Mouse (Mus musculus) kidney, embryonic 14.5 days (tissue): ENCODE data around the gene Hadha. TPM values are rescaled to one million over a fixed set of nuclear protein-coding genes. Genes with fewer than 3 reads are reported as not detected.

Source experiments
- ATAC-seq: fragments of 200-750 bp; cut with Nextera tagmentation; 2 replicates; pipeline ENCODE4 v1.8.0; 2017; ENCODE audit warnings: moderate number of reproducible peaks, mild to moderate bottlenecking, moderate TSS enrichment, moderate library complexity; ENCODE audit not compliant: low FRiP score, low TSS enrichment
- H3K27ac ChIP-seq: fragments of 300-500 bp; sonication (generic); 2 replicates; pipeline ENCODE4 v1.5.1; 2014; ENCODE audit warnings: low read depth, mild to moderate bottlenecking, low read length, moderate library complexity, mixed read lengths
- H3K27me3 ChIP-seq: fragments of 300-500 bp; sonication (generic); 2 replicates; pipeline ENCODE4 v1.6.1; 2014; ENCODE audit warnings: mild to moderate bottlenecking, low read length; ENCODE audit not compliant: control insufficient read depth, insufficient read depth
- H3K36me3 ChIP-seq: fragments of 300-500 bp; sonication (generic); 2 replicates; pipeline ENCODE4 v1.6.1; 2014; ENCODE audit warnings: low read length, mixed read lengths; ENCODE audit not compliant: control insufficient read depth, insufficient read depth
- H3K4me1 ChIP-seq: fragments of 300-500 bp; sonication (generic); 2 replicates; pipeline ENCODE4 v1.6.1; 2014; ENCODE audit warnings: low read length, mixed read lengths; ENCODE audit not compliant: control insufficient read depth, insufficient read depth
- H3K4me2 ChIP-seq: fragments of 300-500 bp; sonication (generic); replicated peaks from 2 replicates; pipeline ENCODE4 v1.6.1; 2014; ENCODE audit warnings: low read depth, mild to moderate bottlenecking, low read length
- H3K4me3 ChIP-seq: fragments of 300-500 bp; sonication (generic); 2 replicates; pipeline ENCODE4 v1.5.1; 2014; ENCODE audit warnings: mild to moderate bottlenecking, low read length
- H3K9ac ChIP-seq: fragments of 300-500 bp; sonication (generic); 2 replicates; pipeline ENCODE4 v1.6.1; 2014; ENCODE audit warnings: low read depth, mild to moderate bottlenecking, low read length, moderate library complexity
- H3K9me3 ChIP-seq: fragments of 300-500 bp; sonication (generic); 2 replicates; pipeline ENCODE4 v1.6.1; 2016; ENCODE audit warnings: low read length; ENCODE audit not compliant: control insufficient read depth
- WGBS: fragments of 180-500 bp; shearing (Covaris S2); extraction: QIAGEN DNeasy Blood & Tissue Kit; methylation state at CpG from one replicate; pipeline ENCODE4 v1.1.7; 2014; 5-methylcytosine and 5-hydroxymethylcytosine counted together
- polyA plus RNA-seq: library from polyadenylated mRNA; unstranded; fragments of >200 nt; fragmentation: Nextera tagmentation; extraction: Ambion mirVana; gene quantifications from 2 replicates; pipeline ENCODE4 v1.2.1, GENCODE M21; 2014

Gene Hadha
- 93.4 and 119 TPM in 2 replicates for polyA plus RNA-seq

DNA sequence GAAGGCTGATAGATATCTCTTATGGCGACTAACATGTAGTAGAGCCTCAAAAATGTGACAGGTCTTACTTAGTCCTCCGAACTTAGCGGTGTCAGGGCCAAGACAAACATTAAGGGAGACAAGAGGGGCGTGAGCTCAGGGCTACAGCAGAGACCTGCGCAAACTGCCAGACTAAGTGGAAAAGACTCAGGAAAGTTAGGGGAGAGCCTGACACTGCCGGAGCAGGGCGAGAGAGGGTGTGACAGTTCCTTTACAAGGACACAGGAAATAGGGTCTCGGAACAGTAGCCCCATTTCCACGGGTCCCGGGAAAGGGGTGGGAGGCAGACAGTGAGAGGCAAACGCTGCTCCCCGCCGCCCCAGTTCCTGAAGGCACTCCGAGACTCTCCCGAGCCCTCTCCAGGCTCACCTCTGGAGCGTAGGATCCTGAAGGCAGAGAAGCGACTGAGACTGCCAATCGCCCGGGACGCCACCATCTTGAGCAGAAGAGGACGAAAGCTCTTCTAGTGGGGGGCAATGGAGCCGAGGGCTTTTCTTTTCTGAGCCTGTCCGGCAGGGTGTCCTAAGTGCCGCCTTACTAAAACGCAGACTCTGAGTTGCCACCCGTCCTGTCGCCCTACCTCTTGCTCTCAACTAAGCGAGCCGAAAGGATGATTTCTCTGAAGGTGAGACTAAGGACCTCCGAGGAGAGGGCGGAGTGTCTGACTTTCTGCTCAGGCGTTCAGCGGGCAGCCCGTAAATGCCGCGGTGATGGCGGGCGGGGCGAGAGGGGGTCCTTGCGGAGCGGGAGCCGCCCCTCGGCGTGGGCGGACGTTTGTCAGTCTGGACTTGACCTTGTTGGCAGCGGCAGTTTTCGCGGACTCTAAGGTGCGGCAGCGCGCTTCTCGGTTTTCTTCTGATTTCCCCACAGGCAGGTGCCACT lies at the start of gene Hadha, which contains the start of gene Hadhb:
Hadha (minus strand) TSS at position 689 of the 921 bp plus-strand sequence.
Hadhb (plus strand) TSS at position 775 of the 921 bp plus-strand sequence.
- Histone ChIP-seq H3K9ac (peak within 1 kb of the TSS; percentile 82), H3K4me1 (peaks cover 7% of the 10 kb centered on the region; the same call in 1 of the 2 replicates), H3K27me3 (no peaks in the 10 kb centered on the region), H3K36me3 (no peaks in the 10 kb centered on the region), H3K27ac (peak within 1 kb of the TSS; percentile 68), H3K4me2 (peak within 1 kb of the TSS; percentile 48), H3K4me3 (peak within 1 kb of the TSS; percentile 83), H3K9me3 (no peaks in the 10 kb centered on the region)
- peak; percentile 93 for ATAC-seq
- WGBS: under 1% methylated on average over 53 of the region's 53 CpGs

DNA sequence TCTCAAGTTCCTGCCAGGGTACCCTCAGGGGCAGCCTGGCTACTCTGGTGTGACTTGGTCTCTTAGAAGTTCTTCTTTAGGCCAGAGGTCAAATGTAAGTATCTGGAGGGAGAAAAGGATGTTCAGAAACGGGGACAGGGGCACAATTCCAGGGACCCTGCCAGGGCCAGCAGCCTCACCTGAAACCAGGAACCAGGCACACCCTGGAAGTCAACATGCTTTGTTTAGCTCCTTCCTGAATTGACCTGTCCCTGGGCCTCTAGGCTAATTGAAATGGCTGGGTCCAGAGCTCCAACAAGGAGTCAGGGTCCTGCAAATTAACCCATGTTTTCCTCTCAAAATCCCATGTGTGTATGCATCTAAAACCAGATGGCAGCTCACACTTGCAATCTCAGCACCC lies 49.5 kb upstream of the Hadha start:
- H3K4me2 ChIP-seq: no peak overlapping the region
- H3K27me3 ChIP-seq: no peaks in the 10 kb centered on the region
- no peak for ATAC-seq
- H3K9ac ChIP-seq: no peak overlapping the region
- no peaks in the 10 kb centered on the region for H3K36me3 ChIP-seq
- 0 out of 2 replicates have a peak, but pooled peaks cover 2% of the 10 kb centered on the region for H3K4me1 ChIP-seq
- no peak overlapping the region for H3K27ac ChIP-seq
- no peak overlapping the region for H3K4me3 ChIP-seq
- H3K9me3 ChIP-seq: no peaks in the 10 kb centered on the region
- 48% methylated on average over 1 of the region's 1 CpGs for WGBS

DNA sequence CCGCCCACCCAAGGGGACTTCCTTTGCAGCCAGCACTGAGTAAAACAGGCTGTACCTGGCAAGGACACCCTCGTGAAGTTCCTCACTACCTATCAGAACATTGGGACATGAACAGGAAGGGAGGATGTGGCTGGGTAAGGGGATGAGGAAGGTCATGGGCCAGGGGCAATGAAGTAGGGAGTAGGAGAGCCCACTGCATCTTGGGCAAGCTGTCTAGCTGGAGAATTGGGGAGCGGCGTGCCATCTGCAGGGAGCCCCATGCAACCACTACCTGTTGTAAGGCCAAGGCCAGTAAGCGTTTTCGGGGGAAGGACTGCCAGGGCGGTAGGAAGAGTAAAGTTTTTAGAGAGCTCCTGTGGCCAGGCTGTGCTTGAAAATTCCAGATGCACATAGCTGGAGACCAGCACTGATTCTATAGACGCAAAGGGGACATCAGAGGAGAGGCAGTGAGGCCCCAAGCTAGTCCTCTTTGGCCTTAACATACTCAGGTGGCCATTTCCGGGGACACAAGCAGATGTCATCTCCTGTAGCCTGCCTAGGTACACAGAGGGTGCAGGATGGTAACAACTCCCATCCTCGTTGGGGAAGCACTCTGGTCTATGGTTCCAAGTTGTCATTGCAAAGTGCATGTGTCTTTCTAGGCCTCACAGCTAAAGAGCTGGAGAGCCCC lies 48.4 kb upstream of the Hadha start:
- no peak for ATAC-seq
- H3K4me3 ChIP-seq: no peak overlapping the region
- WGBS: 81% methylated on average over 10 of the region's 10 CpGs
- no peaks in the 10 kb centered on the region for H3K9me3 ChIP-seq
- H3K36me3 ChIP-seq: no peaks in the 10 kb centered on the region
- 0 out of 2 replicates have a peak, but pooled peaks cover 3% of the 10 kb centered on the region for H3K4me1 ChIP-seq
- H3K4me2 ChIP-seq: no peak overlapping the region
- H3K9ac ChIP-seq: no peak overlapping the region
- H3K27me3 ChIP-seq: no peaks in the 10 kb centered on the region
- H3K27ac ChIP-seq: no peak overlapping the region

DNA sequence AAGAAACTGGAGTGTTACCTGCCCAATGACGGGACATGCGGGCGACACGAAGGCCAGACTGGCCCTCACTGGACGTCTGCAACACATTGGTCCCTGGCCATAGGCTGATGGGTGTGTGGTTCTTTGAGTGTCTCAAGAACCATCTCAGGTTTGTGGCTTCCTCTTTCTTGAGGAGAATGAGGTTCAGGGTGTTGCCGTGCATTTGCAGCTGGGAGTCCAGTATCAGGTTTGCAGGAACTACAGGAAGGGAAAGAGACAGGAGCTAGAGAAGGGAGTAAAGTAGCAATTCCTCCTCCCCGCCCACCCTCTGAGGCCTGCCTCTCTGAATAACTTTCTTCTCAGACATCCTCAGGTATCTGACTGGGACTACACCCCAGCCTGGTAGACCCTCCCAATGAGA lies 47.3 kb upstream of the Hadha start:
- no peaks in the 10 kb centered on the region for H3K9me3 ChIP-seq
- H3K4me3 ChIP-seq: no peak overlapping the region
- H3K4me2 ChIP-seq: no peak overlapping the region
- H3K36me3 ChIP-seq: no peaks in the 10 kb centered on the region
- H3K4me1 ChIP-seq: 0 out of 2 replicates have a peak, but pooled peaks cover 4% of the 10 kb centered on the region
- no peak overlapping the region for H3K27ac ChIP-seq
- no peak overlapping the region for H3K9ac ChIP-seq
- 85% methylated on average over 7 of the region's 7 CpGs for WGBS
- no peaks in the 10 kb centered on the region for H3K27me3 ChIP-seq
- ATAC-seq: no peak

DNA sequence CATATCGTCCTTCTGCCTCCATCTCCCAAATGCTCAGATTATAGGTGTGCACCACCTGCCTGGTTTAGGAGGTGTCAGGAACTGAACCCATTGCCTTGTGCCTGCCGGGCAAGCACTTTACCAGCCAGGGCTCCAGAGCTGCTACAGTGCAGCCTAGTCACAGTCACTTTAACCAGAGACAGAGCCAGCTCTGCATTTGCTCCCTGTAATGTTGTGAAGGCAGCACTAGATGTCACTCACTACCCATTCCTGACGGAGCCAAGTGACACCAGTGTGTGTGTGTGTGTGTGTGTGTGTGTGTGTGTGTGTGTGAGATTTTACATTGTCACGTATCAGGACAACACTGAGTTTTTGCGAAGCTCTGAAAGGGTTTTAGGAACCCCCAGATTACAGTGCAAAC lies 46.6 kb upstream of the Hadha start:
- WGBS: 51% methylated on average over 5 of the region's 5 CpGs
- ATAC-seq: no peak

DNA sequence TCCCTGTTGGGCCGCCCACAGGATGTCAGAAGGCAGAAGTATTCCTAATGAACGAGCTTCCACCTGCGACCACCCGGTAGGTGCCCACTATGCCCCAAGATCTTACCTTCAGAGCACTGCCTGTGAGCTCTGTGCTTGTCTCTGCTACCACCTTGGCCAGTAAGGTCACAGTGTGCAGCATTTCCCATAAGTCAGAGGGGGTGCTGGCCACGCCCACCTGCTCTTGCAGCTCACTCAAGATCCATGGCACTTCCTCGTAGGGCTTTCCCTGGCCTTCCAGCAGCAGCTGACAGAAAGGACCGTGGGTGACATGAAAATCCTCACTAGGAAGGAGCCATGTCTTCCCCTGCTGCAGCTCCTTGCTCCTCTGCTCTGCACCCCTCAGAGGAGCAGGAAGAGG lies 43.3 kb upstream of the Hadha start:
- Histone ChIP-seq H3K36me3 (no peaks in the 10 kb centered on the region), H3K4me2 (no peak overlapping the region), H3K9ac (no peak overlapping the region), H3K27me3 (no peaks in the 10 kb centered on the region; the same call in 1 of the 2 replicates), H3K4me3 (no peak overlapping the region), H3K27ac (no peak overlapping the region), H3K9me3 (no peaks in the 10 kb centered on the region), H3K4me1 (0 out of 2 replicates have a peak, but pooled peaks cover 2% of the 10 kb centered on the region)
- WGBS: 74% methylated on average over 7 of the region's 7 CpGs
- ATAC-seq: no peak

More for the DNA sequence above, 46.6 kb upstream of the Hadha start:
- Histone ChIP-seq H3K27me3 (no peaks in the 10 kb centered on the region; the same call in 1 of the 2 replicates), H3K4me1 (0 out of 2 replicates have a peak, but pooled peaks cover 4% of the 10 kb centered on the region), H3K9ac (no peak overlapping the region), H3K9me3 (no peaks in the 10 kb centered on the region), H3K36me3 (no peaks in the 10 kb centered on the region), H3K4me2 (no peak overlapping the region), H3K27ac (no peak overlapping the region), H3K4me3 (no peak overlapping the region)

DNA sequence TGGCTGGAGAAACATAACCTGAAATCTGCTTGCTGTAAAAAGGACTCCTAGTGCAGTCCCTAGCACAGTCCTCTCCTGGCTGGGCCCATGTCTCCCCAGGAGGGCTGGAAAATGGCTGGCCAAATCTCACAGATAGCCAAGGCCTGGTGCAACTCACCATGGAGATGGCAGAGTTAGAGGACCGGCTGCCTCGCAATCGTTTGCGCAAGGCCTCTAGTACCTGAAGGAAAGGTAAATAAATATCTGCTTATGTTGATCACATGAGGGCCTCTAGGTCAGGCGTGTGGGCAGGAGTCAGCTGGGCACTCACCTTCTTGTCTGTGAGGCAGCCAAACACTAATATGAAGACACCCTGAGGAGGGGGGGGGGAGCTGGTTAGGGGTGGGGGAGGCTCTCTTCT lies 40.4 kb upstream of the Hadha start:
- no peak overlapping the region for H3K4me2 ChIP-seq
- 88% methylated on average over 5 of the region's 5 CpGs for WGBS

DNA sequence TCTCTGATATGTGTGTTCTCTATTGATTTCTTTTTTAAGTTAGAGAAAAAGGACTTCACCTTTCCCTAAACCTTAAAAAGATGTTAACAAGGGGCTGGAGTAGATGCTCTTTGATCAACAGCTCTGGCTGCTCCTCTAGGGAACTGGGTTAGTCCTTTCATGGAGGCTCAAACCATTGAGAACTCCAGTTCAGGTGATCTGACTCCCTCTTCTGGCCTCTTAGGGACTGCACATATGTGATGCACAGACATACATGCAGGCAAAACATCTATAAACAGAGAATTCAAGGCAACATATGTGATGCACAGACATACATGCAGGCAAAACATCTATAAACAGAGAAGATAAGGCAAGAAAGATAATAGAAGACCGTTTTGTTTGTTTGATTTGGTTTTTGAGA lies 37.5 kb upstream of the Hadha start:
- no peaks in the 10 kb centered on the region for H3K4me1 ChIP-seq
- H3K27me3 ChIP-seq: no peaks in the 10 kb centered on the region; the same call in 1 of the 2 replicates
- peaks cover 3% of the 10 kb centered on the region; the same call in 1 of the 2 replicates for H3K36me3 ChIP-seq
- no peak overlapping the region for H3K4me3 ChIP-seq
- no peak overlapping the region for H3K9ac ChIP-seq
- H3K4me2 ChIP-seq: no peak overlapping the region
- ATAC-seq: no peak
- no peaks in the 10 kb centered on the region for H3K9me3 ChIP-seq
- 76% methylated on average over 1 of the region's 1 CpGs for WGBS
- no peak overlapping the region for H3K27ac ChIP-seq

More for the DNA sequence above, 40.4 kb upstream of the Hadha start:
- H3K36me3 ChIP-seq: no peaks in the 10 kb centered on the region
- no peak overlapping the region for H3K4me3 ChIP-seq
- no peak overlapping the region for H3K27ac ChIP-seq
- no peaks in the 10 kb centered on the region for H3K9me3 ChIP-seq
- no peak for ATAC-seq
- no peaks in the 10 kb centered on the region; the same call in 1 of the 2 replicates for H3K27me3 ChIP-seq
- 0 out of 2 replicates have a peak, but pooled peaks cover 2% of the 10 kb centered on the region for H3K4me1 ChIP-seq
- H3K9ac ChIP-seq: no peak overlapping the region
